Mouse (Mus musculus) left cerebral cortex, adult 11 months (tissue): Measurements from ENCODE around the gene Col24a1.

Source experiments
- DNase-seq: peaks from one replicate; pipeline ENCODE4 v3.0.0; 2022; ENCODE audit warnings: low spot score

The Col24a1 gene

DNA sequence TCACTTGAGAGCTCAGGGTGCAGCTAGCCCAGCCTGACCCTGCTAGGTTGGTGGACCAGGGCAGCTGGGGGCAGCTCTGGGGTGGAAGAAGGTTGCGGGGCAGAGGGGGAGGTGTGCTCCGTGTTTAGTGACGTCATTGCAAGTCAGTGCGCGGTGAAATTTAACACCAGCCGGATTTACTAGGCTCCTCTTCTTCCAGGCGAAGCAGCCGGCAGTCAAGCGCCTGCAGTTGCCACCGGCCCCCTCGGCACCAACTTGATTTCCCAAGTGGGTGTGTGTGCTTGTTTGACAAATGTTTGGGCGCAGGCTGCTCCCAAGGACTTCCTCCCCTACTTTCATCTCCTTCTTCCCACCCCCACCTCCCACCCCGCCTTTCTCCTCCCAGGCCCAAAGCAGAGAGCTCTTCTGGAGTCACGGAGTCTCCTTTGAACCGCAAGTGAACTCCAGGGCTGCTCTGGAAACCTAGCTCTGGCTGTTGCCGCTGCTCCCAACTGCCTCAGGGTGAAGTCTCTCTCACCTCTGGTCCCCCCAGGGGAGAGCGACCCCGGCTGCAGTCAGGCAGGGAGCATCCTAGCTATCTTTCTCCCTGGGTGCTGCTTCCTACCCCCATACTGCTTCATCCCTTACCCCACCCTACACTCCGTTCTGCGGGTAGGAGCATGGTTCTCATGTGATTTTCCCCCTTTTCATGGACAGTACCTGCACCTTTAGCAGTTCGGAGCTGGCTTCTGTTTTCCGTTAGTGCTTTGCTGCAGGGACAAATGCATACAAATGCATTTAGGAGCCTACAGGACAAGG, at the start of gene Col24a1:
Col24a1 (plus strand) TSS at position 136 of the 798 bp plus-strand sequence.
- no peak for DNase-seq

DNA sequence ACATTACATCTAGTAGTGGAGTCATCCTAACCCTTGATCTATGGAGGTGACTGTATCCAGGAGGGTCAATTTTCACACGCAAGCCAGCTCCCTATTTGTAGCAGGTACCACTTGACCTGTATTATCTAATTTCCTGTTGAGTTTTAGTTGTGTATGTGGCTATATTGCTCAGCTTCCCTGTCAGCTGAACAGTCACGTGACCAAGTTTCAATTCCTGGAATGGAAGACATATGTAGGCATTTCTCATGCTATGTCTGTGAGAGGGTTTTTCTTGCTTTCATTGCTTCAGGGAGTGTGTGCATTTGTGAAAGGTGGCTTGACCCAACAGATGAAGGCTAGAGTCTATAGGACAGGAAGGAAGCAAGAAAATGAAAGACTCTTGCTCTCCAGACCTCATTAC, 44.2 kb upstream of the Col24a1 start:
- no peak for DNase-seq

DNA sequence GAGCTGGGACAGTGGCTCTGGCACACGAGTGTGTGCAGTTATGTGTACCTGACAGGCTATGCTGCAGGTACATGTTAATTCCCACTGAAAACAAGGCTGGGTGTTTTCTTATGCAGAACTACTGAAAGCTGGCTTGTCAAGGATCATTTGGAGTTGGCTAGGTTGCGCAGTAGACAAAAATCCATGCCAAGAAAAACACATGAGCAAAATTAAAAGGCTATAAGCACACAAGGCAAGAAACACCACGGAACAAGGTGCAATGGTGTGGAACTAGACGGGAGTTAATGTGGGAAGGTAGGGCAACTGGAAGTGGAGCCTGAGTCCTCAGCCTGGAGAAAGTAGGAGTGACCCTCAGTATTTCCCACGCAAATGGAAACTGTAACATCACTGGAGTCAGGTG, 39.2 kb upstream of the Col24a1 start:
- DNase-seq, result no peak

DNA sequence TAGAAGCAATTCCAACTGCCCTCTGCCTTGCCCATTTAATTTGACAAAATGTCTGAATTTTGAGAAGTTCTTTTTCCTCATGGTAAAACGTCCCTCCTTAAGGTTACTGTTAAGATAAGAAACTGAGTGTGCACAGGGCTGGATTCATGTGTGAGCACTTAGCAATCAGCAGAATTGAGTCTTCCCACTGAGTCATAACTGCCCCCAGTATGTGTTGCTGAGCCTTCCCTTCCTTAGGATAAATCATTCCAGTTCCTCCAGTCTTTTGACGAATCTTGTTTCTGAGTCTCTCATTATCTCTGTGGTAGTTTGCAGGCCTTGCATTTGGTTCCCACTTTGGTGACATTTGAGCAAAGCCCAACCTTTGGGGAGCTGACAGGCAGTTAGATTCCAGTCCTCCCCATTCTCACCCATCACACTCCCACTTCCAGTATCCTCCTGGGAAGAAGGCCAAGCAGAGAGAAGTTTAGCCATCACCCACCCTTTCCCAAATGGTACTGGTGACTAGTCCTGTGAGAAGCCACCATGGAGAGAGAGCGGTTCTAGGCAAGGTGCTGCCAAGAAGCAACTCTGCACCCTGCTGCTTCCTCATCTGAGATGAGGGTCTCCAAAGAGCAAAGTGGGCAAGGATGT, 37.4 kb upstream of the Col24a1 start:
- DNase-seq, result no peak

DNA sequence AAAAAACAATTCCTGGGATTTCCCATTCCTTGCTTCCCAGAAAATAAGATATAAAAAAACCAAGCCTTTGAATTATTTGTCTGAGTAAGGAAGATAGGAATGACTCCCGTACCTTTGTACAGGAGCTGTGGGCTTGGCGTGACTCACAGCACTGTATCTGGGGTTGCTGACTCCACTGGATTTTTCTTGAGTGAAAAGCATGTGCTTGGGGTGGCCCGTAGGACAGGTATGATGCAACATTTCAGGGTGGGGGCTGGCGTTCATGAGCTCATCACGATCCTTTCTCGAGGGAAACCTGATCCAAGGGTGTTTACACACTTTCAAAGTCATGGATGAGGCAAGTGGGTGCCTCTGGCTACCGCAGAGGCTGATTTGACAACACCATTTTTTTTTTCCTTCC, 35.6 kb upstream of the Col24a1 start:
- no peak for DNase-seq

DNA sequence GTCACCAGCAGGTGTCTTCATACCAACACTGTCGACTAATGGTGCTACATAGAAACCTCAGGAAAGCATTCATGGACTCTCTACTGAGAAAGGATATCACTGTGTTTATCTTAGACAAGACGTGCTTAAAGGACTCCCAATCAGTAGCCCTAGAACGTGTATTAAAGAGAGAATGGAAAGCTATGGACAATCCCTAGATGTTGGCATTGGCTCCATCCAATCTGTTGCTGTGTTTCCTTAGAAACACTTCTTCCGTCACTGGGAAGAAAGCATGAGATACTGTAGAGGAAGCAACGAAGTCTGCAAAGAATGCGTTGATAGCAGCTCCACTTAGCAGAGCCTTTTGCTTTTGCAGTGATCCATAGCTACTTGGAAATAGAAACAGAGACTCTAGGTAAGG, 32.6 kb upstream of the Col24a1 start:
- DNase-seq, result no peak

DNA sequence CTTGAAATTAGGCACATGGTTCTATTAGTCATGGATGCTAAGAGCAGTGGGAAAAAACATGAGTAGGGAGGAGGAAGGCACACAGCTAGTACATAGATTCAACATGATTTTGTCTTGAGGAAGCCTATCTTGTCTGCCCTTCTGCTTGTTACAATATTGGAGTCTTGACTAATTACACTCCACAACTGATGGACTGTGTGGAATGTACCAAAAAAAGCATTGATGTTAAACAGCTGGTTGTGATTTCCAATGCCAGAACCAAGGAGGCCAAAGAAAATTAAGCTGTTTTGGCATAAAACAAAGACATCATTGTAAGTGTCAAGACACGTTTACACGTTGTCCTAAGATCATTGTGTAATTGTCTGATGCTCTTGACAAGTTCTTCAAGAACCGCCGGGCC, 29.1 kb upstream of the Col24a1 start:
- no peak for DNase-seq

- no peak for DNase-seq
Observed at GRCm38 (mm10) chr3:145268066-145268465, 24.2 kb upstream of the Col24a1 start.

- DNase-seq, result no peak
Observed at GRCm38 (mm10) chr3:145274191-145274590, 18.1 kb upstream of the Col24a1 start.

GRCm38 (mm10) chr3:145293207-145293606, 935 bp downstream of the Col24a1 start:
- DNase-seq, result no peak

- DNase-seq, result no peak
Observed at GRCm38 (mm10) chr3:145293623-145294307, 1.5 kb downstream of the Col24a1 start.

GRCm38 (mm10) chr3:145299980-145300591, 7.8 kb downstream of the Col24a1 start:
- DNase-seq, result no peak

DNA sequence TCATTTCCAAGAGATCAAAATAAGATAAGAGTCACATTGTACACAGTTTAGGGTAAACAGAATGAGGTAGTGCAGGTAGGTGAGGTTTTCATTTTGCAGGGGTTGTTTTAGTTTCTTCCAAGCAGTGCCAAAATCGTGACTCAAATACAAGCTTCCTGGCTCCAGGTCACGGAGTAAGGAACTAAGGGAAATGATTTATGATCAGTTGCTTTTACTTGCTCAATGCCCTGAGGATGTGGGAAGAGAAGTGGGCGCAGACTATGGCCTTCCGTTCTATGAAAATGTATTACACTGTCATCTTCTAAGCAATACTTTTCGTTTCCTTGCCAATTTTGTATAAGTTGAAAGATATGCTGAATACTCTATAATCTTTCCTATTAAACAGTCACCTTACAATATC, 13.0 kb downstream of the Col24a1 start:
- no peak for DNase-seq

DNA sequence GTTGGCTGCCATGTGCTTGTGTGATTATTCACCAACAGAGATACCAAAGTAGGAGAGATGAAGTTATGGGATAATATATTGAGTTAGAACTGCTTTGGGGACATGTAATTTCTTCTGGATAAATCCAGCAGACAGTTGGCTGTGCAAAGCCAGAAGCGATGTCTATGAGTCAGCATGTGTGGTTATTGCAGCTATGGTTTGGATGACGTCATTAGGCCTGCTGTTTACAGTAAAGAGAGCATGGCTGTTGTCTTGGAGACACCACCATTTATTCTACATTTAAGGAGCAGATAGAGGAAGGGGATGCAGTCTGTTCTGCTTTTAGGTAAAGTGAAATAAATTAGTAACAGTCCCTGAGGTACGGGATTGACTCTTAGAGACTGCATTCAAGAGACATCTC, 14.9 kb downstream of the Col24a1 start:
- no peak for DNase-seq

DNA sequence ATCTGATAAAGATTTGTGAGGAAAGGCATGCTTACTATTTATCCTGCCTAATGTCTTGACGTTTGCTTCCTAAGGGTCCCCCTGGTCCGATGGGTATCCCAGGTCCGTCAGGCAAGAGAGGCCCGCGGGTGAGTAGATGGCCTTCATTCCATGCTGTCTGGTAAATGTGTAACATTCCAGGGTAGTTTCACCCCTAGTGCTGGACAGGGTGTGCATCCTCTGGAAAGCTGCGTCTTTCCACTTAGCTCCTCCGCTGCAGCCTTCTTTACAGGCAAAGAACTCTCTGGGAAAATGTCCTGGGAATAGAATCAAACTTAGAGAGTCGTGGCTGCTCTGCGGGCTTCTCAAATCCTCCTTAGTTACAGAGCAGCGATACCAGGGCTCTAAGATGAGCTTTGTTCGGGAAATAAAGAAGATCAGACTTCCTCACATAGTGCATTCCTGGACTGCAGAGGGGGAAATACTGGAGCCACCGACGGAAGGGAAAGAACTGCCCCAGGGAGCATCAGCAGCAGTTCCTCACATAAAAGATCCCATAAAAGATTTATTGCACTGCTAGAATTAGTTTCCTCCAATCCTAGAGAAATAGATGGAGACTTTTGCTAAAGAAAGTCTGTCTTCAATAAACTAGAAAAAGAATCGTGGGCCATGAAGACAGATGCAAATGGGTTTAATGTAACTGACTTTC, 28.5 kb downstream of the Col24a1 start:
- DNase-seq, result no peak

DNA sequence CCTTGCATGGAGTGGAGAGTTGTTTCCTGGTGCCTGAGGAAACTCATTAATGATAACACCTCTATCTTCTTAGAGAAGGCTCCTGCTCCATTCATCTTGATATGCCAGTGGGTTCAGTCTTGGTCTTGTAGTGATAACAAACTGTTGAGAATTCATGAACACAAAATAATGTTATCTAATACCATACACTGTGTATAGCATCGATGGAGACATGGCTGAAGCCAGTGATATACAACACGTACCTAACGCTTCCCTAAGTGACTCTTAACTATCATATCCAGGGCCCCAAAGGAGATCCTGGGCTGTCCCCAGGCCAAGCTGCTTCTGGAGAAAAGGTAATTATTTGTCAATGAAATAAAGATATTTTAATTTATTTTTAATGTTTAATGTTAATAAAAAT, 33.1 kb downstream of the Col24a1 start:
- DNase-seq, result no peak

GRCm38 (mm10) chr3:145331642-145332041, 39.4 kb downstream of the Col24a1 start:
- no peak for DNase-seq

GRCm38 (mm10) chr3:145334046-145334445, 41.8 kb downstream of the Col24a1 start:
- no peak for DNase-seq

DNA sequence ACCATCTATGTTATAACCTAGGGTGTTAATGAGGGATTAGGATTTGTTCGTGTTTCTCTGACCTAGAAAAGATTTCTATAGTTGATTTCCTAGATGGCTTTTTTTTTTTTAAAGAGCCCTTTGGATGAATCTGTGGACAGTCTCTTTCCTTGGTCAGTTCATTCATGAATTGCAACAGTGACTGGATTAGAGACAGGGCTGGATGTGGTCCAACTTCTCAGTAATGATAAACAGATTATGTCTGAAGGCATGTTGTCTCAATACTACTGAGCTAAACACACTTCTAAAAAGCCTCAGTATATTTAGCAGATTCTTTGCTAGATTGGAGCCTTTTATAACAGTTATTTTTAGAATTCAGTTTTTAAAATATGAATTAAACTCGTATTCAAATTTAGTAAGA, 44.9 kb downstream of the Col24a1 start:
- no peak for DNase-seq

DNA sequence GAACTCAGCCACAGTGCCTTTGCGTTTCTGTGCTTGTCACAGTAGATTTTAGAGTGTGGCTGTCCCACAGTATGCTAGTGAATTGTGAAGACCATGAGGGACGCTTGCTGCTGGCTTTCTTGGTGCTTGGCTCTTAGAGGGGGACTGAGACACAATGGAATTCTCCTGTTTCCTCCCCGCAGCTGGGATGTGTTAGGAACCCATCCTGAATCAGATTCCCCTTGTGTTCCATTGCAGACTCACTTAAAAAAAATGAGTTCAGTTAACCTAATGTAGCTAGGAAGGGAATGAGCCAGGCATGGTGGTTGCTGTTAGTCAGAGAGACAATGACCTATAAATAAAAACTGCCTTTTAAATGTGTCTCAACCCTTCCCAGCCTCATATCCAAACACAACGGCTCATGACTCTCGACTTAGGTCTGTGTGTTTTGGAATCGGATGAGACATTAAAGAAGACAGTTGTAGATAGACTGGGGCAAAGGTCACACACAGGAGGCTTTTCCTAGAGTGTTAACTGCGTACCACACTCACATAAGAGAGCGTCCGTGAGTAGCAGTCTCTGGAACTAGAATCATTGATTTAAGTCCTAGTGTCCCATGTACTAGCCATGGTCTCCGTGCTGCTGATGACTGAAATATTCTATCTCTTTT, 47.7 kb downstream of the Col24a1 start:
- no peak for DNase-seq

DNA sequence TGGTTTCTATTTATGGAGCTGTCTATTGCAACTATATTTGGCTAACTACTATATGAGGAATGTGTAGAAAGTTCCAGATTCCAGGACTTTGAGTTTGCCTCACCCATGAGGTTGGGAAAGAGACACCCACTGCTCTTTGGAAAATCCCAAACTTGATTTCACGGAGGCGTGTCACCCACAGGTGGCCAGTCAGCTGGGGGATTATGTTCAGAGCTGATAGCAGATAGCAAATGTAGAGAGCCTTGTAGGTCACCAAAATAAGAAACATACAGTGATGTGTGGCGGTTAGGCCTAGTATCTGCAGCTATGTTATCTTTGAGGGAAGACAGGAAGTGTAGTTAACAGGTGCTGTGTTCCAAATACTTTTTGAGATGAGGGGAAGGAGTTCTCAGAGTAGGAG, 56.4 kb downstream of the Col24a1 start:
- DNase-seq, result no peak

- no peak for DNase-seq
Observed at GRCm38 (mm10) chr3:145353951-145354350, 61.7 kb downstream of the Col24a1 start.
